Mouse (Mus musculus) urinary bladder, postnatal 4 days (tissue): ENCODE results near the gene Il12rb1.

ENCODE experiments used
- DNase-seq, 2 experiments: peaks; one replicate each; pipeline ENCODE4 v3.0.0; 2021 to 2022; ENCODE audit warnings: low spot score in 2 of 2

Gene Il12rb1

DNA sequence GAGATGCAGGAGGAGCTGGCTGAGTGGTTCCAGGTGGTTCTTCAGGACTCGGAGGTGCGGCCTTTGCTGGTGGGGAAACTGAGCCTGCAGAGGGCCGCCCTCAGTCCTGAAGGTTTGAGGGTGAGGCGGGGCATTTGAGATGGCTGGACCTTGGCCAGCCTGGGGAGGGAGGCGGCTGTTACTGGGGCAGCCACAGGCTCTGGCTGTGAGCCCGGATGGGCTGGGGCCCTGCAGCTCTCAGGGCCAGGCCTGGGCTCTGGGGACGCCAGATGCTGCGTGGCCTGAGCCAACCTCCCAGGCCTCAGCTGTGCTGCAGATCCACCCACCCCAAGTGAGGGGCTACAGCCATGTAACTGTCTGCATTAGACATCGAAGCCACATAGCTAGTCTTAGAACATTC lies 34.4 kb upstream of the Il12rb1 start:
- peak; percentile 80 to 84 for DNase-seq

DNA sequence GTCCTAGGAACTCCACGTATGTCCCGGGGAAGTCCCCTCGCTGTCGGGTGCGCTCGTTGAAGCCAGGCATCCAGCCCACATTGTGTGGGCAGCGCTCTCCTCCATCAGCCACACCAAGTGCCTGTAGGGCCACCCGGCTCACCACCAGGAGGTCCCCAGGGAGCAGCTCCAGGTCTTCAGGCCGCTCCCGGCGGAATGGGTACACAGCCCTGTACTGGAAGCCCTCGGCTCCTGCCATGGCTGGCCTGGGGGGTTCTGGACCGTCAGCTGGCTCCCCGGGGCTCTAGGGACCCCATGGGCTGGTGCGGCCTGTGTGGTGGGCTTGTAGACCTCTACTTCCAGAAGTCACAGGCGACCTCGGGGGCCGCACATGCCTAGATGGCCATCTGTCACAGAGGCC lies 33.5 kb upstream of the Il12rb1 start:
- no peak for DNase-seq

DNA sequence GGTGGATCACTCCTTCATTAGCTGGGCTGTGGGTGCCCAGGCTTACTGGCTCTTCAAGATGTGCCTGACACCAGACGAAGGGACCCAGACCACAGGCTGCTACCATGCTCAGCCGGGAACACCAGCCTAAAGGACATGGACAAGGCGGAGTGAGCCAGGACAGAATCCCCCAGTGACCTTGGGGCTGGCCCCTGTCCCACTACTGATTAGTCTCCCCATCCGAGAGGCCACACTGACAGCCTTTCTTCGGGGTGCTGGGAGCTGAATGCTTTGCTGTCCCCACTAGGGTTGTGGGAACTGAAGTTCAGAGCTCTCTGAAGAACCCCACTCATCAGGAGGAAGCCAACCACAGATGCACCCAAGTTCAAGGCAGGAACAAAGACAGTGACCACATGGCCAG lies 33.0 kb upstream of the Il12rb1 start:
- no peak for DNase-seq

DNA sequence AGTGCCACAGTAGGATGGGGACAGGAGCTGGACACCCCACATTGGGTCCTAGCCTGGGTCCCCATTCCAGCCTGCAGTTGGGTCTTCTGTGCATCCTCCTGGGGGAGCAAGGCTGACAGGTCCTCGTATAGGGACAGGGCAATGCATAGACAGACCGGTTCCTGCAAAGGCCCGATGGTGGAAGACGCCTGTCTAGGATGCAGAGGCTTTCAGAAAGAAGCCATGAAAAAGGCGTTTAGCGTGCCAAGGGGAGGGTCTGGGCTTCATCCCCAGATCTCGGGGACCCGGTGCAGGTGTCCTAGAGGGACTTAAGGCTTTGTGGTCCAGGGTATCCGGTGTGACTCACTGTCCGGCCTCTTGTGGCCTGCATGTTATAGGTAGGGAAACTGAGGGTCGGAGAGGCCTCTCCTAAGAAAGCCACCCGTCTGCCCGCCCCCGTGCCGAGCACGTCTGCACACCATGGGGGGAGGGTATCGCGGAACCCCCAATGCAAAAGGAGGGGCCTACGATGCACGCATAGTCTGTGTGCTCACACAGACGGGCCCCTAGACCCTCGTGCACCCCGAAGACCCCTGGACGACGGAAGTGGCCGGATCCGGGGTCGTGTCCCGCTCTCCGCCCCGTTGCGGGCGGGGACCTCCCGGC lies 32.3 kb upstream of the Il12rb1 start:
- DNase-seq, result no peak

DNA sequence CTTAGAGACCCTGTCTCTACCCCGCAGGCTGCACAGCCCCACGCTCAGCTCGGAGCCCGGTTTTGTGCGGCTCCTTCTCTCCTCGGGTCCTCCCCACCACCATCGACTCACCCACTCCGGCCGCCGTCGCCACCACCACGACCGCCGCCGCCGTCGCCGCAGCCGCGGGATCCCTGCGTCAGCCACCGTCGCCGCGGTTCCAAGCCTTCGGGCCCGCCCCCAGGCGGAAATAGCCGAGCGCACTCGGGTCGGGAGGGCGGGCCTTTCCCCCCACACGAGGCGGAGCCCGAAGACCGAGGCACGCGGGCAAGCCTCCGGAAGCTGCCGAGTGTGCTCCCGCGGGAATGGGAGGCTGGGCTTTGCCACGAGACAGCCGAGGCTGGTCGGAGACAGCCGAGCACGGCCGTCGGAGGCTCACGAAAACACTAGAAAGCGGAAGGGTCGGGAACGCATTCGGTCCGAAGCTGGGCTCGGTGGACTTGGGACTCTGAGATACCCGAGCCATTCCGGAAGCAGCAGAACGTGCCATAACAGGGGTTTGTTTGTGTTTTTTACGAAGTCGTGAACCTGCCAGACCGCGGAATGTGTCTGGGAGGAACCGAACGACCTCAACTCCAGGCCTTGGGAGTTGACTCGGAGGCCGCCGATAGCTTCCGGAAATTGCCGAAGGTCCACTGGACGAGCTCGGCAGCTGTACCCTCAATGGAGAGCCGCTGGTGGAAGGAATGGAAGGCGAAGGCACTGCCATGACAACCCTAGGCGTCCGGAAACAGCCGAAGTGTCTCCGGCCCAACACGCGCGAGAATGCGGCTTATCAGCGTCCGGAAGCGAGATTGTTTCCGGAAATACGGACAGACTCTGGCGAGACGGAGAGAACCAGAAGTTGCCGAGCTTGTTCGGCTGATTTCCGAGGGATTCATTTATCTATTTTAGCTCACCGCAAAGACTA lies 31.5 kb upstream of the Il12rb1 start, which contains the start of gene Pik3r2:
Gene Pik3r2, minus strand, starts transcription at position 218 of the 949 bp plus-strand sequence.
- peak; percentile 98 for DNase-seq

DNA sequence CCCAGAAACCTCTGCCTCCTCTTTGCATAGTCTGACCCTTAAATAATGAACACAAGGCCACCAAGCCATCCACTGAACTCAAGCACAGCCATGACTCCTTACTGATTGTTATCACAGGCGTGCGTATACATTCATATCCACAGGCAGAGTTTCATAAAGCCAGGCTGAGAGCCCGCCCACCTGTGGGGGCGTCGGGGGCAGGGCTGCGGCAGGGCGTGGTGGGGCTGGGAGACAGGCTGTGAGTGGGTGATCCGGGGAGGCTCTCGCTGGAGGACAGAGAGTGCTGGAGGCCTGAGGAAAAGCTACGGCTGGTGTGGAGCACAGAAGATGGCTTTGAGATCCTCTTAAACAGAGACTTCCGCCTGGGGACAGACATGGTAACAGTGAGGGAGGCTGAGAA lies 28.2 kb upstream of the Il12rb1 start:
- no peak for DNase-seq

DNA sequence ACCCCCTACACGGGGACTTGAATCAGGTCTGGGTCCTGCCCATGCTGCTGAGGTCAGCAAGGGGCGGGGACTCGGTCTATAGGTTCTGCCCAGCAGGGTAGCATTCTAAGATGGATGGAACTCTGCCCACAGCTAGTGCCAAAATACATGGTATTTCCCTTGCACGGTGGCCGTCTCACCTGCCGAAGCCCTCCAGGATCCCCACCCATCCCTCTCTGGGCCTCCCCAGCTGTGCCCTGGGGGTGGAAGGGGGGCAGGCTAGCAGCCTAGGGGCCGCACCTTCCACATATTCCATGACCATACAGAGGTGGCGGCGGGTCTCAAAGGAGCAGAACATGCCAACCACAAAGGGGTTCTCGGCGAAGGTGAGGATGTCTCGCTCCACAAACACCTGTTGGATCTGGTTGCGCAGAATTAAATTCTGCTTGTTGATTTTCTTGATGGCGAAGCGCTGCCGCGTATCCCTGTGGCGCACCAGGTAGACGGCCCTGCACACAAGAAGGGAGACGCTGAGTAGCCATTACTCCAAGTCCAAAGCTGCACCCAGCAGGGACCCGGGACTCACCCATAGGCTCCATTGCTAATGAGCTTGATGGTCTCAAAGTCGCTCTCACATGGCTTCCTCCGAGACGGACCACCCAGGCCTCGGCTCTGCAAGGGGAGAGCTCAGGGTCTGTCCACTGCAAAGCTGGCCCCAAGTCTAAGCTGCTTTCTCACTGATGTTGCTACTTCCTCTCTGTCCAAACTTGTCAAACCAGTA lies 21.8 kb upstream of the Il12rb1 start:
- no peak for DNase-seq

DNA sequence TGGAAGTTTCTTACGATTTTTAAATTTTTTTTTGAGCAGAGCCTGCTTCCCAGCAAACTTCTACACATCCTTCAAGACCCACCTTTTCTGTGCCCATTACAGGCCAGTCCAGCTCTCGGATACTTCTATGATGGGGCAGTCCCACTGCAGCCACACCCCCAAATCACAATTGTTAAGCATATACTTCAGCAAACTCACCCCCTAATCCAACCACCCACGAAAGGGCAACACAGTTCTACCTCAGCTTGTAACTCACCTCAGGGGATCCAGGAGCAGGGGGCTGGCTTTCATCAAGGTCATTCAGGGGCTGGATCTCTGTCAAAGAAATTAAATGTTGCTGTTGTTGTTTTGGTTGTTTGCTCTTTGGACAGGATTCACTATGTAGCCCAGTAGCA lies 21.2 kb upstream of the Il12rb1 start:
- DNase-seq, result no peak

DNA sequence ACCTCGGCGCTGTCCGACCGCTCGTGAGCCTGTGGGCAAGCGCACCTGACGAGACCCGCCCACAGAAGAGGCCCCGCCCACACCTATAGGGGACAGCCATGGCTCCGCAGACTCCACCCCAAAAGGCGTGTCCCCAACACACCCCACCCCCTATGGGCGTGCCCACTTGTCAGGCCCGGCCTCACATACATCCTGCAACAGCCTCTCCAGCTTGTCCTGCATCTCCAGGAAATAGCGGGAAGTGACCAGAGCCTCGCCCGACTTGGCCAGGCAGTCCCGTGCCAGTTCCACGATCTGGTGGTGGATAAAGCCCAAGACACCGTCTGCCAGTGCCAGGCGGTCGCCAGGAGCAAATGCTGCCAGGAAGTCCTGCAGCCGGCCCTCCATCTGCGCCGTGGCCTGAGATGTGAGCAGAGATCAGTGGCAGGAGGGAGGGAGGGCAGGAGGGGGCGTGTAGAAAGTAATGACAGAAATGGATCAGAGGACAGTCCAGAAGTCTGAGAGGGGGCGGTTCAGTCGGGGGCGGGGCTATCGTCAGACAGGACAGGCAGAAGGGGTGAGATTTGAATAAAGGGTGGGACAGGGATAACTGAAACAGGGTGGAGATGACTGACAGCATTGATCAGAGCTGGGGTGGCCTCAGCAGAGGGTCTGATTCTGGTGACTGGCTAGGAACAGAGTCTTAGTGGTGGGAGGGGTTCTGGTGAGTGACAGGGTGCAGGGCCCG lies 20.1 kb upstream of the Il12rb1 start:
- peak in 1 of 2 experiments; percentile 52 for DNase-seq

DNA sequence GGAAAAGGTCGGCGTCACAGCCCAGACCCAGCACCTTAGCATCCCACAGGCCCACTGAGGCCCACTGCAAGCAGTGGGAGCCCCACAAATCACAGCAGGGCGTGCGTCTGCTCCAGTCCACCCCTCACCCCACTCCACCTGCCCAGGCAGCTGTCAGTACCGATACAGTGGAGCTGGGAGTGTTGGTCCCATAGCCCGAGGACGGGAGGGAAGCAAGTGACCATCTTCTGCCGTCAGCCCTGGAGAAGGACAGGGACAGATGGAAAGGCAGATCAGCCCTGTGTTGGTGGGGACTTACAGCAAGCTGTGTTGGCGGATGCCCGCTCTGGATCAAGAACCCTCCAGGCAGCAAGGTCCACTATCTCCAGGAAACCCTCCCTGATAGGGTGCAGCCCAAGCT lies 19.2 kb upstream of the Il12rb1 start:
- DNase-seq, result no peak

DNA sequence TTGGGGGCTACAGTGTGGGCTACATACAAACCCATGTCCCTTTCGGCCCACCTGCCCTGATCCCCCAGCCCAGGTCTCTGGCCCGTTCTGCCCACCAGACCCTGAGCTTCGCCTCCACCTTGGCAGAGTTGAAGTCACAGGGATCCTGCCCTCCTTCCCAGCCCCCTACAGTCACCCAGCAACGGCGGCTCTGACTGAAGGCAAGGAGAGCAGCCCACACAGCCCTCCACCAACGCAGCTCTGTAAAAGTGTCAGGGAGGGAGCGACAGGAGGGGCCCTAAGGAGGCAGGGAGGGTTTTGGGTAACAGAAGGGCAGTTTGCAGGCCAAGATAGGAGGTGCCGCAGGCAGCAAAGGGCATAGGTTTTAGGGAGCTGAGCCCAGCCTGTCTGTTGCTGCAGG lies 17.4 kb upstream of the Il12rb1 start:
- DNase-seq, result no peak

DNA sequence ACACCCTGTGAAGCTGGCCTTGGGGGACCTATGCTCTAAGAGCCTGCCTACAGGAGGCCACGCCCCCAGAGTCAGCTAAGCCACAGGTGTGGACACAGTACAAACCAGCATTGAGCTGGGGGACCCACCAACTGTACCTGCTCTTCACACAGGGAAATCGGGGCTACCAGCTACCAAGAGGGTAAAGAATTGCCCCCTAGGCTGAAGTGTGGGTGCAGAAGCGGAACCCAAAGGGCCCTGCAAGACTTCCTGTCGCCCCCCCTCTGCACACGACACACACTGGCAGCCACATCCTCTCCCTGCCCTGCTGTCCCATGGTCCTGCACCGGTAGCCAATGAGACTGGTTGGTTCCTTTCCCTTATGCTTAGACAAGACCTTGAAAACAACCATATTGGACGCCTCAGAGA lies 17.0 kb upstream of the Il12rb1 start:
- no peak for DNase-seq

DNA sequence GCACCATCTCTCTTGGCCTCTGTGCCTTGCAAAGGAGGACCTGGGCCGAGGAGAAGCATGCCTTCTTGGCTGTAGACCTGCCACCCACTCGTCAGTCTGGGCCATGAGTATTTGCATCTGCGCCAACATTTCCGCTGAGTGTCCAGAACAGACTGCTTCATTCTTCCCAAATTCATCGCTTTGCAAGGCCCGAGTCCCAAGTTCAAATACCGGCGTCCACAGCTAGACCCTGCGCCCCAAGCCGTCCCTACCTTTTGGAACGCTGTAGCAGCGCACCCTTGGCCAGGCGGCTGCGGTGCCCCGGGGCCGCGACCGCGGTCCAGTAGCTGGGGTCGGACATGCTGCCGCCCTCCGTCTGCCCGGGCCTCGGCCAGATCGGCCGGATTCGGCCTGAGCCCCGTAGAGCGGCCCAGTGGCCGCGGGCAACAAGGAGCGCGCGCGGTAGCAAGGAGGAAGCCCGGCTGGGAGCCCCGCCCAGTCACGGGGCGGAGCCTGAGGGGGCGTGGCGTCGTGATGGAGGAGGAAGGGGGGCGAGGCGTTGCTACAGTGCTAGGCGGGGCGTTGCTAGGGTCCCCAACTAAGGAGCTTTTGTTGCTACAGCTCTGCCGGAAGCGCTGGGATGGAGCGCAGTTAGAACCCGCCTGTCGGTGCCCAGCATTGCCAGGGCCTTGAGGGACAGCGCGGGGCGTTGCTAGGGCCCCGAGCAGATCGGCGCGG lies 16.1 kb upstream of the Il12rb1 start:
- peak; percentile 95 to 99 for DNase-seq

DNA sequence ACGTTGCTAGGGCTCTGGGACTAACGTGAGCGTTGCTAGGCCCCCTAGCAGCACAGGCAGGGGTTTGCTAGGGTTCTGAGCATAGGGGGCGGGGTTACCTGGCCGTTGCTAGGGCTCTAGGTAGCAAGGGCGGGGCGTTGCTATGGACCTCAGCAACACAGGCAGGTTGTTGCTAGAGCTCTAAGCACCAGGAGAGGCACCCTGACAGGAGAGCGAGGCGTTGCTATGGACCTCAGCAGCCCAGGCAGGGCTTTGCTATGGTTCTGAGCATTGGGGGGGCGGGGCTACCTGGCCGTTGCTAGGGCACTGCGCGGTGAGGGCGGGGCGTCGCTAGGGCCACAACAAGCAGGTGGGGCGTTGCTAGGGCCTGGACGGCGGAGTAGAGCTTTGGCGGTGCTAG lies 15.5 kb upstream of the Il12rb1 start:
- peak in 1 of 2 experiments; percentile 65 for DNase-seq

DNA sequence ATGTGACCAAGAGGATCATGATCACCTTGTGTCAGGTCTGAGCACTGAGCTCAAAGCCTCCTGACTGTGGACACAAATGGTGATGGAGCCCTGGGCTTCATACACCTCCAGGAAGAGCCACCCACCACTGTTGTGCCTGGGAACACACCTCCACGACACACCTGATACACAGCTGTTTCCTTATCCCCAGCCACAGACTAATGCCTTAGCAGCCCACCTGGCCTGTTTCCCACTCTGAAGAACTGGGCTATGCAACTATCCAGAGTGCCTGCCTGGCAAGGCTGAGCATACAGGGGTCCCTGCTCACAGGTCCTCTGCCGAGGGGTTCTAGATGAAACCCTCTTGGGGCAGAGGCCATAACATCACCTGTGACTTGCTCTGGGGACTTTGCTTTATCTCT lies 14.0 kb upstream of the Il12rb1 start:
- DNase-seq, result no peak

DNA sequence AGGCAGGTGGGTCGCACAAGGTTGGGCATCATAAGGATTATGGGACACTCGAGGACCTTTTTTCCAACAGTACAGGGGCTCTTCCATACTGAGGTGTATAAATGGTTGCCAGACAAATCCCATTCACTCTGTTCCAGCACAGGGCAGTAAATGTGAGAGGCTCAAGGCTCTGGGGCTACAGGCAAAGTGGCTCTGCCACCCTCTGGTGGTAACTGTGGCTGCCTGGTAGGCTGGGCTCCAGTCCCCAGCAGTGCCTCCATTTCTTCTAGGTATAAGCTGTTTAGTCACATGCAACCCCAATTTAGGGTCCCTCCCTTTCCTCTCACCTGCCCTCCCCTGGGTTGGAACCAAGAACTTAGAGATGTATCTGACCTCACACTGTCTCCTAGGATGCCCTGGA lies 12.9 kb upstream of the Il12rb1 start:
- no peak for DNase-seq

DNA sequence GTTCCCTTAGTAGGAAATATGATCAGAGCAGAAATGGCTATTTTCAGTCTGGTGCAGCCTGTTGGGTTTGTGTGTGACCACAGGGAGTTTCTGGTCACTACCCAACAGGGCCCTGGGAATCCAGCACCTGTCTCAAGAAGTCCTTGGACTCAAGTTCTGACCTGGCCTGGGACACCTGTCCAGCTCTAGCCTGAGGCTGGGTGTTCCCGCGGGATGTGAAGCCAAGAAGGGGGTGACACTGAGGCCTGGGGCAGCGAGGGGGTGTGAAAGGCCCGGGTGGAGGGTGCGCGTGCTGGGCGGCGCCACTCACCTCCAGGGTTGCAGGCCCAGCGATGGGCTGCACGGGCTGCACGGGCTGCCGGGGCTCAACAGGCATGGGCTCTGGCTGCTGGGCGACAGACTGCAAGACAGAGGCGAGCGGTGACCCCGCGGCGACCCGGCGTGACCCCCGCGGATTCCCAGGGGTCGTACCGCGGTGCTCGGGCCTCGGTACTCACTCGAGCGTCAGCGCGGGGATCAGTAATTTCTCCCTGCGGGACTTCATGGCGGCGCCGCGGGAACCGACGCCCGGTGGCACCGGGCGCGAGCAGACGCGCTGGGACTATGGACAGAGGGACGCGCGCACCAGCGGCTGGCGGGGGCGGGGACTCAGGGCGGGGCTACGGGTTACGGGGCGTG lies 11.7 kb upstream of the Il12rb1 start:
- DNase-seq, result no peak

DNA sequence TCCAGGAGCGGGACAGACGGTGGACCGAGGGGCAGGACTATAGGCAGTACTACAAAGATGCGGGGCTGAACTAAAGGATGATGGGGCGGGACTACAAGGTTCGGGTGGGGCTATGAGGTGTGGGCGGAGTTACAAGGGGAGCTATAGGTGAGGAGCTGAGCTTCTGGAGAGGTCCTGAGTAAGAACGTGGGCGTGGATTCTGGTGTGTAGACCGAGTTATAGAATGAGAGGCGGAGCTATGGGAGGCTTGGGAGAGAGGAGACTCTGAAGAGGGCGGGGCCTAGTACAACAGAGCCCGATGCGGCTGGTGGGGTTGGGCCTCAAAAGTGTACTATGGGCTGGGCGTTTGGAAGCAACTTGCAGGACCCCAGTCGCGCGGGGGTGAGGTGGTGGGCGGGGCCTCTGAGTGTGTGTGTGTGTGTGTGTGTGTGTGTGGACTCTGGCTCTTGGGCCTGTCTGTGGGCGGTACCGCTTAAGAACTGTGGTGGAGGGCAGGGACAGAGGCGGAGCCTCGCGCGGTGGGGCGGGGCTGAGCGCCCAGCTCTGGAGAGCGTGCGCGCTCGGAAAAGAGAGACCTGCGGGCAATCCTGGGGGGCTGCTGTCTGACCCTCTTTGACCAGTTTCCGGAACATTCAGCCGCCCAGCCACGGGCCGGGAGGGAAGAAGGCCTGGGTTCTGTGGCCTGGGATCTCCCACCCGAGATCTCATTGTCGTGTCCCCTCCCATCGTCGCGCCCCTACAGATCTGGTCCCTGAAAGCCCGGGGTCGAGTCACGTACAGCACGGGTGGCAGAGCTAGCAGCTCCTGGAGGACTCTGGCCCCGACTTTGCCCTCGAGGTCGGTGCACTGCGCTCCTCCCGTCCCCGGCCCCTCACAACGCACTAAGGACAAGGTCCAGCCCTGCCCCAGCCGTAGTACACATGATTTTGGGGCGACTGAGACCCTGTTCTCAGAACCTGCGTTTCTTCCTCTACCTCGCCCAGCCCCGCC lies 10.9 kb upstream of the Il12rb1 start:
- DNase-seq, result peak; percentile 83 to 84

DNA sequence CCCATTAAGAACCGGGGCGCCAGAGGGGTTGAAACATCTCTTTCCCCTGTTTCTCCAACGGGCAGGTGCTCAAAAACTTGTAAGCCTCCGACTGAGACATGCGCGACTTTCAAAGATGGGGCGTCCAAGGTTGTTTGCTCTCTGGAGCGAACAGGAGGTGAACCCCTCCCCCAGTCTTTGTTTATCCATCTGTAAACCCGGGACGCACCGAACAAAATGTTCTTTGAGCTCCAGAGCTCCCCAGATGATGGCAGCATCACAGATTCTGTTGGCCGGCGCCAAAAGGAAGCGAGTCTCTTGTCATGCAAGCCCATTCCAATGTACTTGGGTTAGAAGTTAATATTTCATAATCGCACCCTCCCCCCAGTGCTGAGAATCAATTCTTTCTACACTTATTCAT lies 10.0 kb upstream of the Il12rb1 start:
- DNase-seq, result no peak
